In the genomic region with DNA sequence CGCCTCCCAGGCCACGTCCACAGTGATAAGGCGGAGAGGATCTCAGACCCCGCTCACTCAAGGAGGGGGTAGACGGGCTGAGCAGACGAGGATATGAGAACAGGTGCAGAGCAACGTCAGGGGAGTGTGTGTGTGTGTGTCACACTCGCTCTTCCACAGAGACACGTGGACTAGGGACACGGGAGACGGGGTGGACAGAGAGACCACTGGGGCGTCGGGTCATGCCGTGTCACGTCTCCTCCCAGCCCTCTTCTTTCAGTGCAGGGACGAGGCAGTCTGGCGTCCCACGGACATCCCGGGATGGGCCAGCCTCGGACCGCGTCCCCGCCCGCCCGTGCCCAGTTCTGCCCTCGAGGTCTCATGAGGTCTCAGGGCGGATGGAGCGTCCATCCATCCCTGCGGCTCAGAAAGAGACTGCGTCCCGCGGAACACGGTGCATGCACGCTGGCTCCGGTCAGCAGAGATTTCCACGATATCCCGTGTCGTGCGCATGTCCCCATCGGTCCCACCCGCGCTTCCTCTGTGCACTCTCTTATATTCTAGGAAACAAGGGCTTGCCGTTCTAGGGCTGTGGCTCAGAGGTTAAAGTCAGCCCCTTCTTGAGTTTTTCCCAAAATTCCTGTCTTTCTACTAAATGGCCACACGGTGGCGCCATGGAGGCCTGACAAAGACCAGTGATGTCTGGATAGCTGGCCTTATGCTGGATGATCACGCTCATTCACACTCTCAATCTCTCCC, we compare ENCODE assay signal across 8 mouse cellular contexts. TPM values are rescaled to one million over a fixed set of nuclear protein-coding genes. Genes with fewer than 3 reads are reported as not detected.
DNase-seq lines count a peak whose midpoint lies in the region; ATAC-seq and TF ChIP-seq lines count a peak whose summit lies in the region.

No protein-coding gene starts in this region.

- no peak overlapping the region for H3K9ac ChIP-seq in limb, embryonic 15.5 days

- DNase-seq in urinary bladder, postnatal 14 days (ENCODE audit: low spot score) = peak; percentile 14
- no peak for DNase-seq in urinary bladder, postnatal 10 days (ENCODE audit: low spot score)
- DNase-seq in cerebellum, postnatal 10 days = peak; percentile 38 to 53
- DNase-seq in frontal cortex, postnatal 14 days (ENCODE audit: low spot score in 2 of 2) = peak; percentile 6 to 14
- DNase-seq in kidney, adult 2 months = peak; percentile 32
- peak; percentile 62 for DNase-seq in naive thymus-derived CD4-positive, alpha-beta T cell, adult 2 months (ENCODE audit: low read depth)

- H3K4me2 ChIP-seq in limb, embryonic 15.5 days = peak overlapping the region; percentile 44

- H3K27me3 ChIP-seq in kidney, adult 2 months (replicated peaks; ENCODE audit: control insufficient read depth, insufficient read depth, low read length) = no peaks in the 10 kb centered on the region
- no peaks in the 10 kb centered on the region for H3K27me3 ChIP-seq in limb, embryonic 15.5 days
- no peaks in the 10 kb centered on the region for H3K27me3 ChIP-seq in testis, adult 2 months (ENCODE audit: control insufficient read depth, insufficient read depth, low read length)

- TF ChIP-seq POLR2A in kidney, adult 2 months (IDR thresholded peaks at IDR 0.05; ENCODE audit: low read depth, low read length) = no peak
- no peak for TF ChIP-seq POLR2A in testis, adult 2 months (IDR thresholded peaks at IDR 0.05; ENCODE audit: control insufficient read depth, low read depth, low read length)

- no peak overlapping the region; the same call in 1 of the 2 replicates for H3K4me3 ChIP-seq in kidney, adult 2 months (ENCODE audit: insufficient read depth, low read depth, low read length)
- peak overlapping the region; percentile 24 for H3K4me3 ChIP-seq in limb, embryonic 15.5 days
- peak overlapping the region; percentile 59 for H3K4me3 ChIP-seq in testis, adult 2 months (ENCODE audit: control insufficient read depth, low read depth, low read length)

- H3K27ac ChIP-seq in kidney, adult 2 months (ENCODE audit: insufficient read depth, low read depth, low read length) = no peak overlapping the region
- H3K27ac ChIP-seq in limb, embryonic 15.5 days = no peak overlapping the region
- H3K27ac ChIP-seq in testis, adult 2 months (ENCODE audit: control insufficient read depth, insufficient read depth, low read depth, low read length) = no peak overlapping the region

- no peaks in the 10 kb centered on the region for H3K36me3 ChIP-seq in kidney, adult 2 months (ENCODE audit: control insufficient read depth, insufficient read depth, low read length)
- no peaks in the 10 kb centered on the region for H3K36me3 ChIP-seq in limb, embryonic 15.5 days
- no peaks in the 10 kb centered on the region for H3K36me3 ChIP-seq in testis, adult 2 months (ENCODE audit: control insufficient read depth, insufficient read depth, low read length)

- peak; percentile 79 for TF ChIP-seq CTCF in kidney, adult 2 months (conservative IDR thresholded peaks at IDR 0.05; ENCODE audit: insufficient read depth, insufficient read length, low read depth, low read length)
- peak; percentile 83 for TF ChIP-seq CTCF in testis, adult 2 months (IDR thresholded peaks at IDR 0.05; ENCODE audit: control insufficient read depth, insufficient read depth, insufficient replicate concordance, low read depth, low read length)

- ATAC-seq in limb, embryonic 15.5 days (ENCODE audit: insufficient number of reproducible peaks, low FRiP score, low TSS enrichment, low read depth) = no peak

- WGBS in kidney, adult 2 months = 20% methylated on average over 46 of the region's 46 CpGs
- 25% methylated on average over 43 of the region's 46 CpGs for WGBS in limb, embryonic 15.5 days

- no peaks in the 10 kb centered on the region for H3K4me1 ChIP-seq in kidney, adult 2 months (ENCODE audit: control insufficient read depth, insufficient read depth, low read length)
- H3K4me1 ChIP-seq in limb, embryonic 15.5 days = no peaks in the 10 kb centered on the region
- peaks cover 7% of the 10 kb centered on the region for H3K4me1 ChIP-seq in testis, adult 2 months (ENCODE audit: control insufficient read depth, insufficient read depth, low read length)

- no peaks in the 10 kb centered on the region for H3K9me3 ChIP-seq in limb, embryonic 15.5 days

RNA-seq across cellular contexts. Expression of a gene that starts 25.9 kb away (rescaled TPM):
- not detected in 2 replicates for polyA plus RNA-seq in kidney, adult 2 months (2012; rRNA removed)
- not detected in 2 replicates for polyA plus RNA-seq in limb, embryonic 15.5 days (2015; fragmentation: Nextera tagmentation; extraction: Ambion mirVana)
- polyA plus RNA-seq in testis, adult 2 months (2012; rRNA removed) = not detected in 2 replicates

RNA-seq across cellular contexts. Expression of a gene that starts 29.9 kb away (rescaled TPM):
- 0.05 and 0.13 TPM in 2 replicates for polyA plus RNA-seq in kidney, adult 2 months (2012; rRNA removed)
- polyA plus RNA-seq in limb, embryonic 15.5 days (2015; fragmentation: Nextera tagmentation; extraction: Ambion mirVana) = not detected in 2 replicates
- polyA plus RNA-seq in testis, adult 2 months (2012; rRNA removed) = 0.58 and 0.63 TPM in 2 replicates

RNA-seq across cellular contexts. Expression of a gene that starts 38.0 kb away (rescaled TPM):
- not detected in 2 replicates for polyA plus RNA-seq in kidney, adult 2 months (2012; rRNA removed)
- polyA plus RNA-seq in limb, embryonic 15.5 days (2015; fragmentation: Nextera tagmentation; extraction: Ambion mirVana) = 0.09 and 0.10 TPM in 2 replicates
- polyA plus RNA-seq in testis, adult 2 months (2012; rRNA removed) = not detected in 2 replicates
